Mouse (Mus musculus) heart, embryonic 16.5 days (tissue): ENCODE data around the gene Olfr1015. TPM values are rescaled to one million over a fixed set of nuclear protein-coding genes. Genes with fewer than 3 reads are reported as not detected.

Source experiments
- ATAC-seq: fragments of 200-750 bp; cut with Nextera tagmentation; replicated peaks from 2 replicates; pipeline ENCODE4 v1.8.0; 2017; ENCODE audit warnings: moderate number of reproducible peaks; ENCODE audit not compliant: insufficient read depth, low FRiP score; ENCODE audit errors: extremely low read depth
- H3K27ac ChIP-seq: fragments of 300-500 bp; sonication (generic); 2 replicates; pipeline ENCODE4 v1.5.1; 2014; ENCODE audit warnings: mild to moderate bottlenecking, low read length, control low read depth, moderate library complexity
- H3K27me3 ChIP-seq: fragments of 300-500 bp; sonication (generic); 2 replicates; pipeline ENCODE4 v1.6.1; 2014; ENCODE audit warnings: low read length, mixed read lengths; ENCODE audit not compliant: control insufficient read depth, insufficient read depth
- H3K36me3 ChIP-seq: fragments of 300-500 bp; sonication (generic); 2 replicates; pipeline ENCODE4 v1.6.1; 2014; ENCODE audit not compliant: control insufficient read depth, insufficient read depth
- H3K4me1 ChIP-seq: fragments of 300-500 bp; sonication (generic); 2 replicates; pipeline ENCODE4 v1.6.1; 2014; ENCODE audit warnings: low read length, mixed read lengths; ENCODE audit not compliant: control insufficient read depth, insufficient read depth
- H3K4me2 ChIP-seq: fragments of 300-500 bp; sonication (generic); 2 replicates; pipeline ENCODE4 v1.6.1; 2014; ENCODE audit warnings: low read depth, mild to moderate bottlenecking, control low read depth, low read length
- H3K4me3 ChIP-seq: fragments of 300-500 bp; sonication (generic); 2 replicates; pipeline ENCODE4 v1.5.1; 2014; ENCODE audit warnings: mild to moderate bottlenecking, control low read depth, low read length
- H3K9ac ChIP-seq: fragments of 300-500 bp; sonication (generic); 2 replicates; pipeline ENCODE4 v1.6.1; 2014; ENCODE audit warnings: low read length, control low read depth
- H3K9me3 ChIP-seq: fragments of 300-500 bp; sonication (generic); replicated peaks from 2 replicates; pipeline ENCODE4 v1.6.1; 2016; ENCODE audit warnings: low read length; ENCODE audit not compliant: control insufficient read depth
- WGBS: fragments of 180-500 bp; shearing (Covaris S2); extraction: QIAGEN DNeasy Blood & Tissue Kit; methylation state at CpG from one replicate; pipeline ENCODE4 v1.1.7; 2014; 5-methylcytosine and 5-hydroxymethylcytosine counted together
- polyA plus RNA-seq: library from polyadenylated mRNA; unstranded; fragments of >200 nt; fragmentation: Nextera tagmentation; extraction: Ambion mirVana; gene quantifications from 2 replicates; pipeline ENCODE4 v1.2.1, GENCODE M21; 2015

Gene Olfr1015
- polyA plus RNA-seq: not detected in 2 replicates

DNA sequence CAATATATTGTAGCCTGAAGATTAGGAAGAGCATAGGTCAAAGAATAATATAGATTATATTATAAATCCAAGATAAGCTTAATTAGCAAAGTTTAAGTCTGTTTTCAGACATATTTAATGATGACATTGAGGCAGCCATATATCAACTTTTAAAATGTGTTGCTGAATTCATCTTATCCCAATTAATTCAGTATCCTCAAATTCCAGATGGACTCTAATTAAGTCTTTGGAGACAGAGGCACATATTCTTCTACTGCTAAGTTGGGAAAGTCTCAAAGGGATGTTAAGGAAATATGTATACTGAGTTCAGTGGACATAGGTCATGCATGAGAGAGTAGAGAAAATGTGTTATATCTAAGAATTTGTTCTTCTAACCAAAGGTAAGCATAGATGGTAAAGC, at the start of gene Olfr1015:
TSS of gene Olfr1015 (plus strand) at position 301 of the 400 bp plus-strand sequence.
- no peak within 1 kb of the TSS for H3K4me3 ChIP-seq
- no peak within 1 kb of the TSS for H3K27ac ChIP-seq
- no peaks in the 10 kb centered on the region for H3K36me3 ChIP-seq
- H3K27me3 ChIP-seq: no peaks in the 10 kb centered on the region
- H3K4me1 ChIP-seq: no peaks in the 10 kb centered on the region
- no peak within 1 kb of the TSS for H3K9ac ChIP-seq
- H3K4me2 ChIP-seq: no peak within 1 kb of the TSS
- ATAC-seq: no peak
- H3K9me3 ChIP-seq: no peaks in the 10 kb centered on the region

DNA sequence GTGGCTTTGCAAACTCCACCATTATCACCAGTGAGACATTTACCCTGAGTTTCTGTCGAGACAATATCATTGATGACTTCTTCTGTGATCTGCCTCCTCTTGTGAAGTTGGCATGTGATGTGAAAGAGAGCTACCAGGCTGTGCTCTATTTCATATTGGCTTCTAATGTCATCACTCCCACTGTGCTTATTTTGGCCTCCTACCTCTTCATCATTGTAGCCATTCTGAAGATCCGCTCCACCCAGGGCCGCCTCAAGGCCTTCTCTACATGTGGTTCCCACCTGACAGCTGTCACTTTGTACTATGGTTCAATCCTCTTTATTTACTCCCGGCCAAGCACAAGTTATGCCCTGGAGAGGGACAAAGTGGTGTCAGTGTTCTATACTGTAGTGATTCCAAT, 28.0 kb upstream of the Olfr1015 start:
- ATAC-seq: no peak
- no peaks in the 10 kb centered on the region for H3K9me3 ChIP-seq
- 78% methylated on average over 4 of the region's 4 CpGs for WGBS

GRCm38 (mm10) chr2:85762666-85763065, 19.2 kb upstream of the Olfr1015 start, which contains the start of gene Olfr1012:
Olfr1012 (minus strand) TSS chr2:85762766.
- H3K36me3 ChIP-seq: no peaks in the 10 kb centered on the region
- H3K4me2 ChIP-seq: no peak within 1 kb of the TSS
- H3K27me3 ChIP-seq: no peaks in the 10 kb centered on the region
- WGBS: 55% methylated on average over 1 of the region's 1 CpGs
- no peak within 1 kb of the TSS for H3K9ac ChIP-seq
- ATAC-seq: no peak
- no peak within 1 kb of the TSS for H3K27ac ChIP-seq
- no peaks in the 10 kb centered on the region for H3K4me1 ChIP-seq
- no peak within 1 kb of the TSS for H3K4me3 ChIP-seq
- H3K9me3 ChIP-seq: no peaks in the 10 kb centered on the region

More for the DNA sequence above, 28.0 kb upstream of the Olfr1015 start:
- Histone ChIP-seq H3K4me3 (no peak overlapping the region), H3K4me1 (no peaks in the 10 kb centered on the region), H3K9ac (no peak overlapping the region), H3K36me3 (no peaks in the 10 kb centered on the region), H3K4me2 (no peak overlapping the region), H3K27ac (no peak overlapping the region), H3K27me3 (no peaks in the 10 kb centered on the region)

DNA sequence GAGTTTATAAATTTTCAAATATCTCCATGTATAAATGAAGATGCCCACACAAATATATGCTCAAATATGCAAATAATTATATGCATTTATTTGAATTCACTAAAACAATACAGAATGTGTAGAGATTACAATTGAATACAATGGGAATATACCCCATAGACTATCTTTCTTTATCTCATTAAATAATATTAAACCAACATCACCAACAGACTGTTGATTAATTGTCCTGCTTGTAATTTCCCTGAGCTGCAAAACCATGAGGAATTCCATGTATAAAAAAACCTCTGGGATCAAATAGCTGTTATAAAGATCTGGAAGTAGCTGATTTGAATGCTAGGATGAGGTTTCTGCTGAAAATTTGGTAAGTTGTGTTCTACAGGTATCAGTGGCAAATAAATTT, 15.0 kb upstream of the Olfr1015 start, which contains the start of gene Olfr1013:
TSS of gene Olfr1013 (plus strand) at position 301 of the 400 bp plus-strand sequence.
- Histone ChIP-seq H3K9me3 (no peaks in the 10 kb centered on the region), H3K27ac (no peak within 1 kb of the TSS), H3K36me3 (no peaks in the 10 kb centered on the region), H3K4me2 (no peak within 1 kb of the TSS), H3K27me3 (no peaks in the 10 kb centered on the region), H3K4me1 (no peaks in the 10 kb centered on the region), H3K4me3 (no peak within 1 kb of the TSS), H3K9ac (no peak within 1 kb of the TSS)
- ATAC-seq: no peak

GRCm38 (mm10) chr2:85772413-85772812, 9.4 kb upstream of the Olfr1015 start, which contains the start of gene Olfr1014:
Olfr1014 (plus strand) TSS chr2:85772713.
- no peaks in the 10 kb centered on the region for H3K9me3 ChIP-seq
- no peak within 1 kb of the TSS for H3K4me2 ChIP-seq

GRCm38 (mm10) chr2:85792331-85792730, 10.5 kb downstream of the Olfr1015 start:
- Histone ChIP-seq H3K4me3 (no peak overlapping the region), H3K4me1 (no peaks in the 10 kb centered on the region), H3K27ac (no peak overlapping the region), H3K36me3 (no peaks in the 10 kb centered on the region), H3K9me3 (no peaks in the 10 kb centered on the region), H3K27me3 (no peaks in the 10 kb centered on the region), H3K9ac (no peak overlapping the region), H3K4me2 (no peak overlapping the region)
- 44% methylated on average over 2 of the region's 2 CpGs for WGBS
- no peak for ATAC-seq

More at GRCm38 (mm10) chr2:85772413-85772812, 9.4 kb upstream of the Olfr1015 start, which contains the start of gene Olfr1014:
- Histone ChIP-seq H3K36me3 (no peaks in the 10 kb centered on the region), H3K4me3 (no peak within 1 kb of the TSS), H3K4me1 (no peaks in the 10 kb centered on the region), H3K27ac (no peak within 1 kb of the TSS), H3K27me3 (no peaks in the 10 kb centered on the region), H3K9ac (no peak within 1 kb of the TSS)
- no peak for ATAC-seq

GRCm38 (mm10) chr2:85802444-85802843, 20.6 kb downstream of the Olfr1015 start, which contains the start of gene Olfr1016:
Olfr1016 (minus strand) TSS chr2:85802544.
- Histone ChIP-seq H3K27me3 (no peaks in the 10 kb centered on the region), H3K27ac (no peak within 1 kb of the TSS), H3K9me3 (no peaks in the 10 kb centered on the region), H3K4me2 (no peak within 1 kb of the TSS), H3K9ac (no peak within 1 kb of the TSS), H3K4me1 (no peaks in the 10 kb centered on the region), H3K4me3 (no peak within 1 kb of the TSS), H3K36me3 (no peaks in the 10 kb centered on the region)
- ATAC-seq: no peak
- 89% methylated on average over 2 of the region's 2 CpGs for WGBS

- Histone ChIP-seq H3K4me3 (no peak overlapping the region), H3K27ac (no peak overlapping the region), H3K27me3 (no peaks in the 10 kb centered on the region), H3K9me3 (no peaks in the 10 kb centered on the region), H3K9ac (no peak overlapping the region), H3K36me3 (no peaks in the 10 kb centered on the region), H3K4me2 (no peak overlapping the region), H3K4me1 (no peaks in the 10 kb centered on the region)
- WGBS: 63% methylated on average over 4 of the region's 4 CpGs
- ATAC-seq: no peak
Observed at GRCm38 (mm10) chr2:85804501-85804900, 22.7 kb downstream of the Olfr1015 start.

GRCm38 (mm10) chr2:85818179-85818578, 36.4 kb downstream of the Olfr1015 start, which contains the start of gene Olfr1018:
Olfr1018 (plus strand) TSS chr2:85818479.
- ATAC-seq: no peak
- Histone ChIP-seq H3K9me3 (no peaks in the 10 kb centered on the region), H3K27ac (no peak within 1 kb of the TSS), H3K4me1 (no peaks in the 10 kb centered on the region), H3K4me2 (no peak within 1 kb of the TSS), H3K27me3 (no peaks in the 10 kb centered on the region), H3K4me3 (no peak within 1 kb of the TSS), H3K9ac (no peak within 1 kb of the TSS), H3K36me3 (no peaks in the 10 kb centered on the region)
